Mouse (Mus musculus) CH12.LX (cell line): ENCODE data around the gene Btbd19. TPM values are rescaled to one million over a fixed set of nuclear protein-coding genes. Genes with fewer than 3 reads are reported as not detected.

Experiments used
- DNase-seq: peaks from one replicate; pipeline ENCODE4 v3.0.0-alpha.2; 2013; ENCODE audit errors: extremely low read depth
- H3K27ac ChIP-seq: 2 replicates; pipeline ENCODE4 v1.5.1; 2012; ENCODE audit warnings: low read depth, mild to moderate bottlenecking, control low read depth, moderate library complexity; ENCODE audit not compliant: insufficient read depth
- H3K27me3 ChIP-seq: replicated peaks from 2 replicates; pipeline ENCODE3; 2012; ENCODE audit warnings: inconsistent platforms
- H3K36me3 ChIP-seq, 2 experiments: replicated peaks in 1 of 2; 2 replicates each; pipeline versions ENCODE3 to v1.6.1; 2012; ENCODE audit warnings: inconsistent platforms in 1 of 2, low read length in 1 of 2, mild to moderate bottlenecking in 1 of 2, mixed read lengths in 1 of 2, moderate library complexity in 1 of 2; ENCODE audit not compliant: control insufficient read depth in 1 of 2, insufficient read depth in 1 of 2
- H3K4me1 ChIP-seq, 2 experiments: 2 replicates each; pipeline ENCODE4 v1.6.1; 2012; ENCODE audit warnings: inconsistent platforms in 1 of 2, moderate library complexity in 1 of 2; ENCODE audit not compliant: insufficient read depth in 2 of 2, control insufficient read depth in 1 of 2
- H3K4me2 ChIP-seq: 2 replicates; pipeline ENCODE4 v1.6.1; 2012; ENCODE audit warnings: low read depth, mild to moderate bottlenecking, control low read depth; ENCODE audit not compliant: poor library complexity, insufficient read depth, severe bottlenecking
- H3K4me3 ChIP-seq, 3 experiments: fragments of 150-350 bp in 1 of 3; sonication (generic) in 1 of 3; replicated peaks in 1 of 3; 2 replicates each; pipeline versions ENCODE3 to v1.5.1; 2011 to 2012; ENCODE audit warnings: low read depth in 2 of 3, low read length in 2 of 3, mild to moderate bottlenecking in 2 of 3, moderate library complexity in 2 of 3, control low read depth in 1 of 3, improper control_type of control experiment in 1 of 3, inconsistent platforms in 1 of 3, mixed read lengths in 1 of 3; ENCODE audit not compliant: poor library complexity in 1 of 3
- H3K79me2 ChIP-seq: replicated peaks from 2 replicates; pipeline ENCODE4 v1.6.1; 2012; ENCODE audit warnings: mild to moderate bottlenecking, moderate library complexity; ENCODE audit not compliant: control insufficient read depth, poor library complexity, insufficient read depth, severe bottlenecking; ENCODE audit errors: extremely low read depth
- H3K9ac ChIP-seq: 2 replicates; pipeline ENCODE4 v1.6.1; 2012; ENCODE audit warnings: low read depth, mild to moderate bottlenecking, control low read depth, moderate library complexity; ENCODE audit not compliant: insufficient read depth
- H3K9me3 ChIP-seq: replicated peaks from 2 replicates; pipeline ENCODE3; 2012; ENCODE audit warnings: low read length, inconsistent platforms, mixed read lengths
- CHD1 ChIP-seq: IDR thresholded peaks from 2 replicates; pipeline ENCODE4 v1.6.1; 2012; ENCODE audit warnings: low read depth, low read length, improper control_type of control experiment, inconsistent platforms
- CHD2 ChIP-seq: IDR thresholded peaks from 2 replicates; pipeline ENCODE4 v1.6.1; 2011; ENCODE audit warnings: low read length, improper control_type of control experiment
- GABPA ChIP-seq: IDR thresholded peaks from 2 replicates; pipeline ENCODE4 v1.6.1; 2012; ENCODE audit warnings: low read depth, low read length, improper control_type of control experiment, inconsistent platforms; ENCODE audit not compliant: insufficient replicate concordance
- JUN ChIP-seq: IDR thresholded peaks from 2 replicates; pipeline ENCODE4 v1.6.1; 2011; ENCODE audit warnings: low read depth, mild to moderate bottlenecking, low read length, improper control_type of control experiment, moderate library complexity; ENCODE audit not compliant: insufficient read depth
- JUND ChIP-seq: conservative IDR thresholded peaks from 2 replicates; pipeline ENCODE4 v1.6.1; 2011; ENCODE audit warnings: low read depth, low read length, improper control_type of control experiment
- KAT2A ChIP-seq: IDR thresholded peaks from 2 replicates; pipeline ENCODE4 v1.6.1; 2012; ENCODE audit warnings: low read length, improper control_type of control experiment, inconsistent platforms; ENCODE audit not compliant: insufficient replicate concordance
- MXI1 ChIP-seq: IDR thresholded peaks from 2 replicates; pipeline ENCODE4 v1.6.1; 2011; ENCODE audit warnings: mild to moderate bottlenecking, low read depth, low read length, improper control_type of control experiment
- MYC ChIP-seq: IDR thresholded peaks from 2 replicates; pipeline ENCODE4 v1.6.1; 2011; ENCODE audit warnings: low read depth, mild to moderate bottlenecking, improper control_type of control experiment, low read length
- NRF1 ChIP-seq: IDR thresholded peaks from 2 replicates; pipeline ENCODE4 v1.6.1; 2014; ENCODE audit warnings: low read depth, mild to moderate bottlenecking, inconsistent platforms, low read length, improper control_type of control experiment, moderate library complexity
- POLR2AphosphoS2 ChIP-seq: IDR thresholded peaks from 2 replicates; pipeline ENCODE4 v1.6.1; 2011; ENCODE audit warnings: low read depth, low read length, improper control_type of control experiment
- SIN3A ChIP-seq: IDR thresholded peaks from 2 replicates; pipeline ENCODE4 v1.6.1; 2012; ENCODE audit warnings: low read length, improper control_type of control experiment, inconsistent platforms
- TBP ChIP-seq: conservative IDR thresholded peaks from 2 replicates; pipeline ENCODE4 v1.6.1; 2011; ENCODE audit warnings: low read depth, low read length, improper control_type of control experiment
- USF2 ChIP-seq: conservative IDR thresholded peaks from 2 replicates; pipeline ENCODE4 v1.6.1; 2011; ENCODE audit warnings: low read depth, low read length, improper control_type of control experiment
- ZMIZ1 ChIP-seq: IDR thresholded peaks from 2 replicates; pipeline ENCODE4 v1.6.1; 2012; ENCODE audit warnings: low read depth, mild to moderate bottlenecking, inconsistent platforms, low read length, improper control_type of control experiment
- ZNF384 ChIP-seq: IDR thresholded peaks from 2 replicates; pipeline ENCODE4 v1.6.1; 2012; ENCODE audit warnings: low read depth, low read length, improper control_type of control experiment, inconsistent platforms
- dilution Hi-C: fragments of 300-500 bp; cut with MboI; formaldehyde crosslinking; loops from 2 replicates; pipeline ENCODE4 v1.14.3; 2020; ENCODE audit warnings: low sequenced_read_pairs; ENCODE audit not compliant: extremely low pct_unique_long_range_greater_than_20kb, extremely low pct_ligation_motif_present
- in situ Hi-C: fragments of 300-500 bp; cut with MboI; formaldehyde crosslinking; loops from 3 replicates; pipeline ENCODE4 v1.14.3; 2019; ENCODE audit warnings: low sequenced_read_pairs, low pct_ligation_motif_present, low pct_unique_long_range_greater_than_20kb, mixed read lengths
- polyA plus RNA-seq: library from polyadenylated mRNA; unstranded; fragments of >175 nt; gene quantifications from 2 replicates; pipeline ENCODE4 v1.2.1, GENCODE M21; 2012; ENCODE audit warnings: low read depth; ENCODE audit not compliant: insufficient read length
- total RNA-seq, 2 experiments: library from RNA; depleted of rRNA; stranded (reverse); fragments of 300-350 nt in 1 of 2; fragments of >200 nt in 1 of 2; gene quantifications; 2 replicates each; pipeline ENCODE4 v1.2.3; 2012 to 2014

Btbd19 gene
- total RNA-seq (2012; rRNA removed): 31.5 and 32.4 TPM in 2 replicates
- 49.7 and 51.1 TPM in 2 replicates for total RNA-seq (2014; rRNA removed)
- polyA plus RNA-seq: 32.9 and 36.3 TPM in 2 replicates

DNA sequence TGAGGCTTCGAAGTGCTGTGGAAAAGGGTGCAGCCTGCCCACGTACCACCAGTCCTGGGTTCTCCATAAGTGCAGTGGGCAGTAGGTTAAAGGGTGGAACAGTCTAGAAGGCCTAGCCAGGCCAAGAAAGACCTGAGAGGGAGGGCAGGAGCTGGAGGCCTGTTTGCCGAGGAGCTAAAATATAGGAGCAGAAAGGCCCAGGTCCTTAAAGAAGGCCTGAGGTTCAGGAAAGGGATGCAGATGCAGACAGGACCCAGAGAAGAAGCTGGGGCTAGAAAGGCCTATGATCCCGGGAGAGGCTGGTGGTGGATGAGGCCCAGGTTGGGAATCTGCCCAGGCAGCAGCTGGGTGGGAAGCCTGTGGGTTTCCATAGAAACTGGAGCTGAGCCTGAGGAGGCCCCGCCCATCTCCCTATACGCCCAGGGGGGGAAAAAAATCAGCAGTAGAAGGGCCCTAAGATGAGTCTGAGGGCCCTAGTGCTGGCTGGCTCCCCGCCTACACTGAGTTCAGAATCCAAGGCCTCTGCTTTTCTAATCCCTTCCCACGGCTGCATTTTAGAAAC is at the start of gene Btbd19:
Gene Btbd19 (minus strand): TSS at position 378 of the 562 bp plus-strand sequence.
- peaks cover 18 to 70% of the 10 kb centered on the region in 2 experiments for H3K4me1 ChIP-seq
- peak within 1 kb of the TSS; percentile 54 for H3K9ac ChIP-seq
- H3K4me2 ChIP-seq: peak within 1 kb of the TSS; percentile 64
- no peaks in the 10 kb centered on the region; the same call in 1 of the 2 replicates for H3K79me2 ChIP-seq
- in situ Hi-C loops (no loop called here), dilution Hi-C loops (no loop called here)
- peak; percentile 59 for DNase-seq
- H3K4me3 ChIP-seq: peak within 1 kb of the TSS; percentile 15 to 38 (median 18)
- H3K36me3 ChIP-seq: peaks cover 22 to 29% of the 10 kb centered on the region in 2 experiments
- peak within 1 kb of the TSS; percentile 94 for H3K27ac ChIP-seq
- H3K9me3 ChIP-seq: no peaks in the 10 kb centered on the region
- no peak; the same call in 1 of the 2 replicates for TF ChIP-seq SIN3A
- peak; percentile 25; the same call in 1 of the 2 replicates for TF ChIP-seq ZNF384
- no peaks in the 10 kb centered on the region for H3K27me3 ChIP-seq

DNA sequence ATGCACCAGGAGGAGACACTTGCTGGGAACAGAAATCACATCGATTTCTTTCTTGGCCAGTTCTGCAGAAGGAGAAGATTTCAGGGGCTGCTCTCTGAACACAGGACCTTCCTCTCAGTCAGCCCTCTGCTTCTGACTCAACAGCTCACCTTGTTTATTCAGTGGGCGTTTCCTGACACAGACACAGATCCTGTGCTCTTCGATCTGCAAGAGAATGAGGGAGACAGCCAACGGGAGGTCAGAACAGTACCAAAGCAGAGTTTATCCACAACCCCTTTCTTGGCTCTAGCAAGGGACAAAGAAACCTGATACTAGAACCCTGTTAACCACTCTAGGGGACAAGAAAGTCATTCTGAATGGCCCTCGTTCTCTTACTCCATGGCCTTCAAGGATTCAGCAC is 44.4 kb upstream of the Btbd19 start:
- Histone ChIP-seq H3K4me3 (no peak overlapping the region), H3K9ac (no peak overlapping the region), H3K4me2 (no peak overlapping the region), H3K36me3 (peaks cover 90 to 98% of the 10 kb centered on the region in 2 experiments), H3K4me1 (peaks cover 0 to 13% of the 10 kb centered on the region in 2 experiments; a peak in 1 of 4 replicates), H3K79me2 (no peaks in the 10 kb centered on the region), H3K9me3 (no peaks in the 10 kb centered on the region), H3K27me3 (no peaks in the 10 kb centered on the region), H3K27ac (no peak overlapping the region)
- no peak for DNase-seq
- TF ChIP-seq JUND (no peak), ZMIZ1 (no peak), USF2 (no peak), CHD1 (no peak), MXI1 (no peak), GABPA (no peak), KAT2A (no peak), JUN (no peak), NRF1 (no peak), MYC (no peak), CHD2 (no peak), POLR2AphosphoS2 (no peak), TBP (no peak)
- in situ Hi-C loops: no loop called here
- dilution Hi-C loops: no loop called here
